Mouse (Mus musculus) ES-CJ7 (cell line): ENCODE measurements at regions not wholly inside any gene's neighbourhood (a gene's known extent, or its start where the extent isn't known, plus 50 kb on each side); places are given as distances from the start of the nearest gene placed in this dataset.

Source experiments
- DNase-seq: peaks from one replicate; pipeline ENCODE4 v3.0.0; 2011; ENCODE audit warnings: low read depth, low spot score

GRCm38 (mm10) chr3:118491871-118492270 lies 70.1 kb upstream of the Dpyd start:
- no peak for DNase-seq

DNA sequence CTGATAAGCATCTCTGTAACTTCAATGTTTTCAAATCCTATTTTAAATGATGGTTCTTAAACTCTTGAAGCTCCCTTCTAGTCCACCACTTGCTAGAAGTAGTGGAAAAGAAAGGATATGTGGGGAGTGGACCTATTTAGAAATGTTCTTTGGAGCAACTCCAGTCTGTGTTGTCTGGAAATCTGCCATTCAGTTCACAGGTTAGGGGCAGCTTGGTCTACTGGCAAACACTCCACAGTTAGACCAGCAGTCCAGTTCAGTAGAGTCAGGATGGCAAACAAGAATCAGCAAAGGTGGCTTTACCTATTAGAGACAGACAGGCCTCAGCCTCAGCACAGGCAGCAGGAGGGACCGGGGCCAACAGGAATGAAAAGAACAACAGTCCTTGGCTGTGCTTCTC lies 67.3 kb upstream of the Dpyd start:
- DNase-seq: no peak

DNA sequence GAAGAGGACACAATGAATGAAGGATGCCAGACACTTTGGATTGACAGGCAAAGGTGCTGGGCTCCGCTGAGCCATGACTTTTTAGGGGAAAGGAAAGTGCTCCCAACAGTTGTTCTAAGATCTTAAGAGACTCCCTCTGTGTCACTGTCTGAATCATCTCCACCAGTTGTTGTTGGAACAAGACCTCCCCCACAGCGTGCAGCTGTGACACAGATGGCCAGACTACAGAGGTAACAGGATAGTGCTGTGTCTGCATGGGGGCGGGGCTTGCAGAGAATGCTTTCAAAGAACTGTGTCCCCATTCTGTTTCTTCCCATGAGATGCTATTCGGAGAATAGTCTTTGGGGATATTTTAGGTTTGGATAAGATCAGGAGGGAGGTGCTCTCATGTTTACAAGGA lies 61.7 kb upstream of the Dpyd start:
- DNase-seq: no peak

DNA sequence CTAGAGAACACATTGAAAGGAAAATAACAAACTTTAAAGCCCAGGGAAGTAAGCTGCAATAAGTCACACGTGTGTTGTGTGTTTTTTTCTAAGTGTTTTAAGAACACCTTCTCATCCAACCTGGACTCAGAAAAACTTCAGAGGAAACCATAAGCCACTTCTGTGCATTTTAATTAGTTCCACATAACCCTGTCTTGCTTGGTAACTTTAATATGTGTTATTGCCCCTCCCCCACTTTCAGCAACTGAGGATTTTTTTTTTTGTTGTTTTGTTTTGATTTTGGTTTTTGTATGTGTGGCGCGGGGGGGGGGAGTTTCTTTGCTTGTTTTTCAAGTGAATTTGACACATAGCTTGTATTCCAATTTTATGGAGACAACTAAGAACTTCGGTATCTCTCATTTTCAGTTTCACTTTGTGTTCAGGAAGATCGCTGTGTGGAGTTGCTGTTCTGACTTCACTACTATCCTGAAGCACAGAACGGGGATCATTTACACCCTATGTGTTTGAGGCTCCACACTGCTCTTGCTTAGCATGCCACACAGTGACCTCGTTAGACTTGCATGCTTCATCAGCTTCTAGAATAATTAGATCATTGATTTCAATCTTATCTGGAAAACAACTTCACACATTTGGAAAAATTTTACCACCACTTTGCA lies 54.2 kb upstream of the Dpyd start:
- DNase-seq: no peak

- no peak for DNase-seq
Measured at GRCm38 (mm10) chr3:118510837-118511236, 51.1 kb upstream of the Dpyd start.

- no peak for DNase-seq
Measured at GRCm38 (mm10) chr3:118511969-118512368, 50.0 kb upstream of the Dpyd start.
